Mouse (Mus musculus) right cerebral cortex, postnatal 14 days (tissue): Measurements from ENCODE around the gene Casp9.

Experiments used
- DNase-seq: peaks from one replicate; pipeline ENCODE4 v3.0.0; 2022

Casp9 gene

DNA sequence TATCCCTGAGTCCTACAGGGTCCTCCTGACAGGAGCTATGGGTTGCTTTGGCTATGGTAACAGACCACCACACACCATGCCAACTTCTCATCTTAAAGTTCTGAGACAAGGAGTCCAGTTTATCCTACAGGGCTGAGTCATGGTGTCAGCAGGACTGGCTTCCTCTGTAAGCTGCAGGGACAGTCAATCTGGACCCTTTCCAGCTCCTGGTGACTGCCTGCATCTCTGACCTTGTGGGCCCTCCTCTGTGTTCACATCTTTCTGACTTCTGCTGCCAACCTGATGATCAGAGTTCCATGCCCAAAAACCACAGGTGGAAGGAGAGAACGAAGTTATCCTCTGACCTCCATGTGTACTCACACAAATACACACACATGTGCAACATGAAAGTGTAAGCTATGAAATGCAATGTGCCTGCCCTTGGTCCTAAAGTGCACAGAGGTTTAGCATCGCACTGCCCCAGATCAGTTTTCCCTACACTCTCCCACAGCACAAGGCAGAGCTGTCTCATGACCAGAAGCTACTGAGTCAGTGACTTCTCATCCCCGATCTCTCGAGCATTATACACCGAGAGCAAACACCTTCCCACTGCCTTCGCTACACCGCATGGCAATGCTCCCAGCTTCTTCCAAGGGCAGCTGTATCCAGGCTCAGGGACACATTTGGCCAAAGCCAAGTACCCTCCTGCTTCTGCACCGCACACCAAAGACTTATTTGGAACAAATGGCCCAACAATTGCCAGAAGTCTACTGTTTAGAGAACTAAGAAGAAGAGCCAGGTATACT is 12.0 kb upstream of the Casp9 start:
- no peak for DNase-seq

DNA sequence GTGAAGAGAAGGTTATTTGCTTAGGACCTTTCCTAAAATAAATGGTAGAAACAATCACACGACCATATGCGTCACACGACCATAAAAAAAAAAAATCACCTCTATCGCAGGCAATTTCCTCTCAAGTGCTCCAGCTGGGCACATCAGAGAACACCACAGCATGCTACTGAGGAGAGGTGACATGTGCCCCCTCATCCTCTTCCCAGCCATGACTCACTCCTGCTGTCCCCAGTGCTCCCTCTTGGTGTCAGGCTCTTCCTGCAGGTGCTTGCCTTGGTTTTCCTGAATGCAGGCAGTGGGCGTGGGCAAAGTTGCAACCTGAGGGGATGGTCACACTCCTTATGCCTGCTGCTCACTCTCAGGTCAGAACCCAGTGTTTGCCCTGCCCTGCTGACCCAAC is 8.6 kb upstream of the Casp9 start:
- no peak for DNase-seq

DNA sequence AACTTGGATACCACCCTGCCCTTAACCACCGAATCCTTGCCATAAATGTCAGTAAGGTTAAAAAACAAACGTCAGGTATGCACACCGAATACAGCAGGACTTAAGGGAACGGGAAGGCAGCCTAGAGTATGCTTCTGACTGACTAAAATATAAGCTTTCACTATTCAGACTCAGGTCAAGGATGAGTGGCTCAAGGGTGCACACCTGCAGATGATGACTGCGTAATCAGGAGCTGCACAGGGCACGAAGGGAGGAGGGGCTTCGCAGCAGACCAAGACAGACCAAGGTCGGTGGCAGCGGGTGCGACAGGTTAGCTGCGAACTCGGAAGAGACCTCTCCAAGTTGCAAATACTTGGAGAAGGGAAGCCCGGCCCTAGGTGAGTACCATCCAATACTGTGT is 7.3 kb upstream of the Casp9 start:
- DNase-seq, result no peak

DNA sequence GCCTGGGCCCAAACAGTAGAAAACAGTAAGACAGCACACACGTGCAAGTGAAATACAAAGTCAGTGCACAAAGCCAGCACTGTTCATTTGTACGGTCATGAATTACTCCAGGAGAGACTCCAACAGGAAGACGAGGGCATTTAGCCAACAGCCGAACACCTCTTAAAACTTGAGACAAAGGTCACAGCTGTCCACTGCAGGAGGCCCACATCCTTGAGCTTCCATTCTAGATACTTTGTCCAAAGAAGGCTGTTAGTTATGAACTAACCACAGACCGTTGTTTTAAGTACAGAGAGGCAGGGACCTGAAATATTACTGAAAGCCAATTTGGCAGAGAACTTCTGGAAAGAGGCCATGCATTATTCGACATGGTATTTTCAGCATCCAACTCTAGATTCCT is 6.4 kb upstream of the Casp9 start:
- no peak for DNase-seq

DNA sequence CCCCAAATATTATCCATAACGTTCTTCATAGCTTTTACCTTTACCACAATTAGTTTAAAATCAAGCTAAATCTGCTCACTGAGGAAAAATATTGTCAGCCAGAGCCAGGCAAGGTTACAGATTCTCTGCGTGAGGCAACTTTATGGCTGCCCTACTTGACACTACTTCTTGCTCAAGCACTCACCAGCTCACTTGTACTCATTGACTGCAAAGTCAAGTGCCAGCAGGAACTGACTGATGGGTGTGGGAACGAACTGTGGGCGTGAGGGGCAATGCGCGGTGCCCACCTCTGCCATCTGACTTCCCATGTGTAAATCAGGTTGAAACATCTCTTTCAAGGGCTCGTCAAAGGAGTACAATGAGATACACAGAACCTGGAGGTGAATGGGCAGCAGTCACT is 6.0 kb upstream of the Casp9 start:
- no peak for DNase-seq

DNA sequence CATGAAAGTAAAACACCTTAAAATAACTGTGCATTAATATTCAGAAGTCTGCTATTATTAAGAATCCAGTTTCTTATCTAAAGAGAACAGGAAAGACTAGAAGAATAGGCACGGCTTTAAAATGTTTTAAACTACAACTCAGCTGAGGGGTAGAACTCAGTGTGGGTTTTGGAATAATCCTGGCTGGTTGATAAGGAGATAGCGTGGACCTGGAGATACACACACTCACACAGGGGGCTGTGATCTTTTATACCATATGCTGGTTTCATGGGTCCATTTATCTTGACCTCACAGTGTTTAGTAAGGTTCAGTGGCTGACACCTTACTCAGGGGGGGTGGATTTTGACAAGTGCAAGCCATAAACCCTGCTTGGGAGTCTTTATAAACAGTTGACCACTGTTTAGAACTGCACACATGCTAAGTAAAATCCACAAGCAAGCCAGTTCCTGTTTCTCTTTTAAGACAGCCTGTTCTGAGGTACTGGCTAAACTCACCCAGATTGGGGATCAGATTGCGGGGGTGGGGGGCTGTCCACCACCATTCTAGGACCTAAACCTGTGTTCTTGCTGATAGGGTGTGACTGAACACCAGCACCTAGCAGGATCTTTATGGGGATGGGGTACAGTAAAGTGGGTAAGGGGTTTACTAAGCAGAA is 3.7 kb upstream of the Casp9 start:
- DNase-seq, result no peak

DNA sequence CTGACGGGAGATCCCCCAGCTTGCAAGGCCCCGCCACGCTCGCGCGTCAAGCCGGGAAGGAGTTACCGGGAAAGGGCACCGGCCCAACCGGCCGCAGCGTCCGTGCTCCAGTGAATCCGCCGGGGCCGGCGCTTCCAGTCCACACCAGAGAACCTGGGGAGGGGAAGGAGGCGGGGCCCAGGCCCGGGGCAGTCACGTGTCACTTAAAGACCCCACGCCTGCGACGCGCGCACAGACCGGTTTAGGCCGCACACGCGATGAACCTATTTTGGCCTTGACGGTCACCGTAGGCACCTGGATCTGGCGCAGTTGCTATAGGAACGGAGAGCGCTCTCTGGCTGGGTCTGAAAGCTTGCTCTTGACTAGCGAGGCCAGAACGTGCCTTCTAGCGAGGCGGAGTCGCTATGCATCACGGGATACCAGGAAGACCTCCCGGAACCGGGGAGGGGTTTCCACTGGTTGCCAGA is 2.9 kb upstream of the Casp9 start, which contains the start of gene Dnajc16:
Dnajc16 (minus strand) TSS at position 408 of the 467 bp plus-strand sequence.
- DNase-seq, result peak; percentile 96

DNA sequence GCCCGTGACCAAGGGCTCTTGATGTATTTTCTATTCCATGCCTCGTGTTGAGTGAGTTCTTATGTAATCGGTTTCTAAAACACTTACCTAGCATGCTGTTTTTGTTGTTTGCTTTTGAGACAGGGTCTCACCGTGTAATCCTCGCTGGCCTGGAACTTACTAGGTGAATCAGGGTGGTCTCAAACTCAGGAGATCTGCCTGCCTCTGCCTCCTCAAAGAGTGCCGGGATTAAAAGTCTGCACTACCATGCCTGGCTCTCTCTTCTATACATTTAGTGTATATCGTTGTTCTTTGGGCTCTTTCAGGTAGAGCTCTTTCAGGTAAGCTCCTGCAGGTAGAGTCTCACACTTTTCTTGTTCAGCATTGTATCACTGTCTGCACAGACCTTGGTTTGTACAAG is 1.9 kb upstream of the Casp9 start:
- no peak for DNase-seq

DNA sequence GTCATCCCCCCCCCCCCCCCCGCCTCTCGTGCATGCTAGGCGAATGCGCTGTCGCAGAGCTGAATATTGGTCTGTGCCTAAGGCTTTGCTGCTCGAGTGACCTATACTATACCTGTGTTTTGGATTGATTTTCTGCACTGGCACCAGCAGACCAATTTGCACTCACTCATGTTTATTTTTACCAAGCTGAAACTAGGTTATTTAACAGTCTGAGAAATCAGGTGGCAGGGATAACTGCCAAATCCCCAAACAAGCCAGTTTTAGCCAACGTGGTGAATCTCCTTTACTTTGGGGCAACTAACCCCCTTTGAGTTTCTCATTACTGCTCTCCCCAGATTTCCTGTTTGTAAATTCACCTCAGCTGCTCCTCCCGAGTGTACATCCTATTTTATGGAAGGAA is 1.5 kb upstream of the Casp9 start:
- no peak for DNase-seq

DNA sequence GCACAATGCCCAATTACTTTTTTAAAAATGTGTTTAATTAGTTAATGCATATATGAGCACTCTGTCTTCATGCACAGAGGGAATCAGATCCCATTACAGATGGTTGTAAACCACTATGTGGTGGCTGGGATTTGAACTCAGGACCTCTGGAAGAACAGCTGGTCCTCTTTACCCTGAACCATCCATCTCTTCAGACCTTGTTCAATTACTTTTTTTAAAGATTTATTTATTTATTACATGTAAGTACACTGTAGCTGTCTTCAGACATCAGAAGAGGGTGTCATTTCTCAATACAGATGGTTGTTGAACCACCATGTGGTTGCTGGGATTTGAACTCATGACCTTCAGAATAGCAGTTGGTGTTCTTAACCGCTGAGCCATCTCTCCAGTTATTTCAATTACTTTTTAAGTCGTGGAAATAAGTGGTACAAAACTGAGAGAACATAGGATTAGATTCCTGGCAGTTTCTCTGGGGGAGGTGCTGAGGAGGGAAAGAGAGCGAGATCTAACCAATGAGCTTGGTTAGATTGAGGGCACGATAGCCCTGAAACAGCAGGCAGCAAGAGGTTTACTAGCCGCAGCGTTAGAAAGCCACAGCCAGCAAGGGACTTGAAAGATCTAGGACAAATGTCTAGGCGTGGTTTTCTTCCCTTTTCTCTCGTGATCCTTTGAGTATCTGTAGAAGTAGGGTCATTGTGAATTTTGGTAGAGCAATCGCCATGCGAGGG is 694 bp upstream of the Casp9 start:
- no peak for DNase-seq

DNA sequence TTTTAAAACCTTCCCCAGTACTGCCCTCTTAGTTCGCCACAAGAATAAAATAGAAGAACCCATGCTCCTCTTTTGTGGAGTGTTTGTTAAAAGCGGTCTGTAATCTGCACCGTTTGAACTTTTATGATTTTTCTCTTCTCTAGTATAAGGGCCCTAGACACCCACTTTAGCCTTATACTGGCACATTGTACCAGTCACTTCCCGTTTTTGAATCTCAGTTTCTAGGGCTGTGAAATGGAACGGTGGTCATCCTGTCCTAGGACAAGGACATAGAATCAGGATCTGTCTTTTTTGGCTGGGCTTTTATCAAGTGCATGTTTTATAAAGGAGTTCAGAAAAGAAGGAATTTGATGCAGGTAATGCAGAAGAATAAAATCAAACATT is 732 bp downstream of the Casp9 start:
- no peak for DNase-seq

DNA sequence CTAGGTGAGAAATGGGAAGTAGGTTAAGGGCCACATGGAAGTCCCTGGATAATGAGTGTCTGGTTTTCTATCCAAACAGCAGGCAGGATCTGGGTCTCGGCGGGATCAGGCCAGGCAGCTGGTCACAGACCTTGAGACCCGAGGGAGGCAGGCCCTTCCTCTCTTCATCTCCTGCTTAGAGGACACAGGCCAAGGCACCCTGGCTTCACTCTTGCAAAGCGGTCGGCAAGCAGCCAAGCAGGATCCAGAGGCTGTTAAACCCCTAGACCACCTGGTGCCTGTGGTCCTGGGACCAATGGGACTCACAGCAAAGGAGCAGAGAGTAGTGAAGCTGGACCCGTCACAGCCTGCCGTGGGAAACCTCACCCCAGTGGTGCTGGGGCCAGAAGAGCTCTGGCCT is 2.9 kb downstream of the Casp9 start:
- DNase-seq, result no peak

DNA sequence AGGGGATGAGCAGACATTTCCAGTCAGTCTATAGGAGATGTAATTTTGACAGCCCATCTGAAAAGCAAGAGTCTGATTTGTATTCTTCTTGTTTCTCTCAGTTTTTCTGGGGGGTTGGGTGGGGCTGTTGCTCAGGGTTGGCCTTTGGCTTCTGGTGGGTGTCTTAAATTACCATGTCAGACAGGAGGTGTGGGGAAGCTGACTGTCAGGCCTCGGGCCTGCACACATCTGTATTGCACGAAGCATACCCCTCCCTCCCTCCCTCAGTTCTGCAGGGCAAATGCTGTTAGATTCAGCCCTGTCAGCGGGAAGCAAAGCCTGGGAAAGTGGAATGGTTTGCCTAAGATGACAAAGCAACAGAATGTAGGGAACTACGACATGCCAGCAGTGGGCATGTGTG is 3.5 kb downstream of the Casp9 start:
- DNase-seq, result no peak

DNA sequence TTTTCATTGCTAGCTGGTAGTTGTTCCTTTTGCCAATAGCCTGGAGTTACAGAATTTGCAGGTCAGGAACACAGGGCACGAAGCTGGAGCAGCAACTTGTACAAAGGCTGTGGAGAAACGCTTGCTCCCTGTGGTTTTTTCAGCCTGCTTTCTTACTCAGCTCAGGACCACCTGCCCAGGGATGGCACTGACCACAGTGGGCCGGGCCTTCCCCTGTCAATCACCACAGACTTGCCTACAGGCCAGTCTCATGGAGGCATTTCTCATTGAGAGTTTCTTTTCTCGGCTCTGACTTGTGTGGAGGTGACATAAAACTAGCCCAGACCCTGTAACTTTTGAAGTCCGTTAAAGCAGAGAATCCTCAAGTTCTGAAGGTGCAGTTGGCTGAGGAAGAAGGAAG is 4.1 kb downstream of the Casp9 start:
- DNase-seq, result no peak

DNA sequence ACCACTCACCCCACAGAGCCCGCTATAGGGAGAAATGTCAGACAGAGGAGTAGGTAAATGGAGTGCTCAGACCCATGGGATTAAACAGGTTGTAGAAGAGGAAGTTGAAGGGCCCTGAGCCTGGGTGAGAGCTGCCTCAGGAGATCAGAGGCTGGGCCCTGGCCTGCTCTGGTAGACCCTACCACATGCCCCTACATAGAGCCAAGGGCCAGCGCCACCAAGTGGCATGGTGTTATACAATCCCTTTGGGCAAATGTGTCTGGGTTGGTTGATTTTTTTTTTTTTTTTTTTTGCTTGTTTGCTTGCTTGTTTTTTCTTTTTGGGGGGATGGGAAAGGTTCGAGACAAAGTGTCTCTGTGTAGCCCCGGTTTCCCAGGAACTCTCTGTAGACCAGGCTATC is 10.7 kb downstream of the Casp9 start:
- DNase-seq, result no peak

DNA sequence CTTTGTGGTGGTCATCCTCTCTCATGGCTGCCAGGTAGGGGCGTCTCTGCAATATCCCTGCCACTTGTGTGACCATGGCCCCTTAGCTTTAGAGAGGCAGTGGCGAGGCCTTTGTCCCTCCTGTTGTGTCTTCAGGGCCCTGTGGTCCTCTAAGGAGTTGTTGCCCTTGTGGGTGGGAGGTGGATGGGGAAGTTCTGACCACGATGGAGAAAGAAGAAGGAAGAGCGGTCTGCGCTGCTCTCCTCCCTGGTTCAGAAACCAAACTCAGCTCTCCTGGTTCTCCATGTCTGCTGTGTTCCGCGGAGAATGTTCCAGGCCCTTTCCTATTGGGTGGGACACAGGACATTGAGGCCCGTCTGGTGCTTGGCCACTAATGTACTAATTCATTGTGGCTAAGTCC is 12.5 kb downstream of the Casp9 start:
- no peak for DNase-seq

DNA sequence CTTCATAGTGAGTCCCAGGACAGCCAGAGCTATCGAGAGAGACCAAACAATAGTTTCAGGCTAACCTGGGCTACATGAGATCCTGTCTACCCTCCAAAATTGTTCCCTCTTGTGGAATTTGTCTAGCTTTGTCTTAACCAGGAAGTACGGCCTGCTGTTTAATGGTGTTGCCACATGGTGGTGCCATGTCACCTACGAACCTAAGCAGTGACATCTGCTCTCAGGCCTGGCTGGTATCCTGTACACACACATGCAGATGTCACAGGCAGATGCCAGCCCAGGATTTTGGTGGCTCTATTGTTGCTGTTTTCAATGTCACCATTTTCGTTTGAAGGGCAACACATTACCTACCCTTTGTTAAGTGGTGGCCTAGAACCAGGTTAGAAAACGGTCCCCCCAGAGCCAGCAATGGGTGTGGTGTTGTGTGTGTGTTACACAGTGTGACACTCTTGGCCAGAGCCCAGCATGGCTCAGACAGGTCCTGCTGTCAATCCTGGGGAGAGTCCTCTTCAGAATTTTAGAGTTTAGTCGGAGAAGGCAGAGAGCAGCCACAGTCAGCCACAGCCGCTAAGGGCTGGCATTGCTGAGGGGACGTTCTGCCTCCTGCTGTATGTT is 16.5 kb downstream of the Casp9 start:
- DNase-seq, result no peak

DNA sequence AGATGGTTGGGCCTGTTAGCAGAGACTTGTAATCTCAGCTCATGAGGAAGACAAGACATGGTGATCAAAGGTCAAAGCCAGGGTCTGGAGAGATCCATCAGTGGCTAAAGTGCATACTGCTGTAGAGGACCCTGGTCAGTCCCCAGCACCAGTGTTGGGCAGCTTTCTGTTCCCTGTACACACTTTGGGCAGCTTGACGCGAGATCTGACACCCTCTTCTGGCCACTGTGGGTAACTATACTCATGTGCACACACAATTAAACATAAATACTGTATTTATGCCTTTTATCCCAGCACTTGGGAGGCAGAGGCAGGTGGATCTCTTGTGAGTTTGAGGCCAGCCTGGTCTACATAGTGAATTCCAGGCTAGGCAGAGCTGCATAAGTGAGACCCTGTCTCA is 17.6 kb downstream of the Casp9 start:
- DNase-seq, result no peak

DNA sequence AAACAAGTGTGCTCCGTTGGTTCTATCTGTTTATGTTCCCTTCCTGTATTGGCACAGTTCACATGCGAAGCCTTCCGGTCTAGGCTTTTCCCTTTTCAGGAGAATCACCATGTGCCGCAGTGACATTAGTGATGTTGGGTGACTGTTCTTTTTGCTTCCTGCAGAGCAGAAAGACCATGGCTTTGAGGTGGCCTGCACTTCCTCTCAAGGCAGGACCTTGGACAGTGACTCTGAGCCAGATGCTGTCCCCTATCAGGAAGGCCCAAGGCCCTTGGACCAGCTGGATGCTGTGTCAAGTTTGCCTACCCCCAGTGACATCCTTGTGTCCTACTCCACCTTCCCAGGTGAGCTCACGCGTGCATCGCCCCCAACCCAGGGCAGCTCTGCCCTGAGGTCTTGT is 18.0 kb downstream of the Casp9 start:
- no peak for DNase-seq

DNA sequence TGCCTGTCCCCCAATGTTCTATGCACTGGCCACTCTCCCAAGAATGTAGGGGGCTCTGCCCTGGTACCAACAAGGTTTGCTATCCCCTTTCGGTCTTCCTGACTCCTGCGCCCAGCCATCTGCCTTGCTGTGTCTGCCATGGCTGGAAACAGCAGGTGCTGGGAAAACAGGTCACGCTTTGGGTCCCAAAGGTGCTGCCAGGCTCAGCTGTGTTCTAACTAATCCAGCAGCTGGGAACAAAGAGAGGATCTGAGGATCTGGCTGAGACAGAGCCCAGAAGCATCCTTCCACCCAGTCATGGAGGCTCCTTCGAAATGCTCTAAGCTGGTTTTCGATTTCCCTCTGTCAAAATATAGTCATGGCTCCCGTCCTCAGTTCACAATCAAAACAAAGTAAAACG is 22.9 kb downstream of the Casp9 start:
- no peak for DNase-seq

DNA sequence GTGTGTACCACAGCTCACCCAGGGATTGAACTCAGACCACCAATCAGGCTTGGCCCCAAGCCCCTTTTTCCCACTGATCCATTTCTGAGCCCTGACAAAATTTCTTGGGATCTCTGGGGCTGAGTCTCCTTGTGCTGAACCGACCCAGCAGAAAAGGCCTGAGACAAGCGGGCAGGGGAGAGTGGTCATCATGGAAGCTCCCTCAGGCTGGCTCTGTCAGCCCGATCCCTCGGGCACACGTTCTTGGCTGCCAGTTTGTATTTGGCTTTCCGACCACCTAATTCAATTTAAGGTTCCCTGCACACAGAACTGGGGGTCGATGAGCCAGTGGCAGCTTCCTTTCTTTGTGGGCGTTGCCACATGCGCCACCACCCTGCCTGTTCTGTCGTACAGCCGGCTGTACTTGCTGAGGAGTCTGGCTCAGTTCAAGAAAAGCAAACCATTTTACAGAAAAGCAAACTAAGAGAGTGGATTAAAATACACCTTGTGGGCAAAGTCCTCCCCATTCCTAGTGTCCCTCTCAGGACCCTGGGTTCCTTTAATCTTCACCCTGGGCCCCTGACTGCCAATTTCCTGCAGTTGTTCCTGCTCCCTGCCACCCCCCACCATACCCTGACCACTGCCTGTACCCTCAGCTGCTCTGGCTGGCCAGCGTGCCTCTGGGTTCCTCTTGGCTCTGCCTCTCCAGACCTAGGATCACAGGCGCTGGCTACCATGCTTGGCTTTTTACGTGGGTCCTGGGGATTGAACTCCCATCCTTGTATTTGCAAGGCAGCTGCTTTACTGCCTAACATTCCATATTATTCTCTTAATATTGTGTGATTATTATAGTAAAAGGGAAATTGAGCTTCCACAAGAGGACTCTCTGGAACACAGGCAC is 23.6 kb downstream of the Casp9 start:
- DNase-seq, result no peak

DNA sequence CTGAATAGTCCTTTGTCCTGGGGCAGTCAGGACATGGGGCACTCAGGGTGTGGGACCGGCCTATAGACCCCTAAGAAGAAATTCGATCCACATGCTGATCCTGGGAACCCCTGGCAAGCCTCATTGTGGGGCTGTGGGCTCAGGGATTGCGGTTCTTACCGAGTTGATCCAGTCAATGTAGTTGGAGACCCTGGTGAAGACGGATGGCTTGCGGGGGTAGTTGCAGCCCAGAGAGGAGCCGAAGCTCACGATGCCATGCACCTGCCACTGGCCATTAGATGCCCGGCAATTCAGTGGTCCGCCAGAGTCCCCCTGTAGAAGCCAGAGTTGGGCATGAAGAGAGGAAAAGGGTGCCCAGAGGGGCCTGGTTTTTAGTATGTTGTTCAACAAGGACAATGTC is 24.3 kb downstream of the Casp9 start:
- DNase-seq, result no peak

DNA sequence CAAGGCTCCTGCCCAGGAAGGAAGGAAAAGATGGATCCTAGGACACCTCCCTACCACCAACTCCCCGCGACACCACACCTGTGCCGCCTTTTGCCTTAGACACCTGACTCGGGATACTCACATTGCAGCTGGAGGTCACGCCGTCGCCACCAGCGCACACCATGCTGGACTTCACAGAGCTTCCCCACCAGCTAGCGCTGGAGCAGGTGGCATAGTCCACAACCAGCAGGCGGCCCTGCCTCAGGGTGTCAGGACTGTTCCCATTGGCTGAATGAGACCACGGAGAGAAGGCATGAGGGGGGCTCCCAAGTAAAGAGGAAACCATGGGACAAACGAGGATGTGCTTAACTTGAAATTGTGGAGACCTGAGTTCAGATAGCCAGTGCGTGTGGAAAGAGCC is 25.4 kb downstream of the Casp9 start:
- DNase-seq, result no peak
